8 mouse cellular contexts compared by ENCODE assay signal in genomic region chr16:35490231-35491070, GRCm38 (mm10). TPM values are rescaled to one million over a fixed set of nuclear protein-coding genes. Genes with fewer than 3 reads are reported as not detected.
DNase-seq lines count a peak whose midpoint lies in the region; ATAC-seq and TF ChIP-seq lines count a peak whose summit lies in the region.

Gene Pdia5, minus strand, starts transcription at chr16:35490873.

- no peaks in the 10 kb centered on the region for H3K4me1 ChIP-seq in forebrain, postnatal 0 days (ENCODE audit: insufficient read depth)
- H3K4me1 ChIP-seq in liver, embryonic 16.5 days (ENCODE audit: control insufficient read depth, low read depth, low read length), result no peaks in the 10 kb centered on the region; the same call in 1 of the 2 replicates
- H3K4me1 ChIP-seq in neural tube, embryonic 15.5 days, result peaks cover 27% of the 10 kb centered on the region

- peak; percentile 82 for DNase-seq in ES-CJ7 (ENCODE audit: low read depth, low spot score)
- DNase-seq in cerebellum, adult 11-12 months, result peak; percentile 91
- peak; percentile 84 for DNase-seq in forebrain, postnatal 0 days
- peak; percentile 85 for DNase-seq in heart, postnatal 25 days (ENCODE audit: low spot score)
- DNase-seq in layer of hippocampus, adult 11-12 months (ENCODE audit: low spot score), result peak; percentile 89
- DNase-seq in thymus, postnatal 14 days, result peak; percentile 14

- no peaks in the 10 kb centered on the region for H3K27me3 ChIP-seq in forebrain, postnatal 0 days (ENCODE audit: insufficient read depth, low read length)
- H3K27me3 ChIP-seq in liver, embryonic 16.5 days (ENCODE audit: control insufficient read depth, insufficient read depth, low read depth, low read length), result 0 out of 2 replicates have a peak, but pooled peaks cover 3% of the 10 kb centered on the region
- H3K27me3 ChIP-seq in neural tube, embryonic 15.5 days (replicated peaks), result no peaks in the 10 kb centered on the region

- intact Hi-C loops in heart, postnatal 25 days (cut with DNase I), result loop anchor here (5.0 kb wide), 1 partner anchor 128 kb away; the partner anchor contains the start of gene Sec22a

- peak within 1 kb of the TSS; percentile 52 for H3K9ac ChIP-seq in forebrain, postnatal 0 days
- H3K9ac ChIP-seq in liver, embryonic 16.5 days (ENCODE audit: low read depth, low read length), result peak within 1 kb of the TSS; percentile 58
- H3K9ac ChIP-seq in neural tube, embryonic 15.5 days (replicated peaks), result peak within 1 kb of the TSS; percentile 66

- 0 out of 2 replicates have a peak, but pooled peaks have one; percentile 7 for TF ChIP-seq CTCF in forebrain, postnatal 0 days (IDR thresholded peaks at IDR 0.05; ENCODE audit: low read depth)

- H3K4me3 ChIP-seq in forebrain, postnatal 0 days (ENCODE audit: low read depth, low read length), result peak within 1 kb of the TSS; percentile 73
- H3K4me3 ChIP-seq in liver, embryonic 16.5 days (ENCODE audit: low read depth, low read length), result peak within 1 kb of the TSS; percentile 67
- H3K4me3 ChIP-seq in neural tube, embryonic 15.5 days (replicated peaks), result peak within 1 kb of the TSS; percentile 89

- peak within 1 kb of the TSS; percentile 96 for H3K4me2 ChIP-seq in forebrain, postnatal 0 days (ENCODE audit: low read depth)
- H3K4me2 ChIP-seq in liver, embryonic 16.5 days (ENCODE audit: low read depth, low read length), result peak within 1 kb of the TSS; percentile 57
- H3K4me2 ChIP-seq in neural tube, embryonic 15.5 days, result peak within 1 kb of the TSS; percentile 97

- H3K27ac ChIP-seq in forebrain, postnatal 0 days (ENCODE audit: low read depth, low read length), result no peak within 1 kb of the TSS
- H3K27ac ChIP-seq in liver, embryonic 16.5 days (ENCODE audit: low read length), result peak within 1 kb of the TSS; percentile 26; the same call in 1 of the 2 replicates
- 0 out of 2 replicates have a peak within 1 kb of the TSS, but pooled peaks have one; percentile 37 for H3K27ac ChIP-seq in neural tube, embryonic 15.5 days (replicated peaks)

- H3K9me3 ChIP-seq in forebrain, postnatal 0 days (ENCODE audit: low read length), result no peaks in the 10 kb centered on the region
- no peaks in the 10 kb centered on the region for H3K9me3 ChIP-seq in liver, embryonic 16.5 days (replicated peaks; ENCODE audit: control insufficient read depth, low read length)
- H3K9me3 ChIP-seq in neural tube, embryonic 15.5 days (replicated peaks), result no peaks in the 10 kb centered on the region

- ATAC-seq in forebrain, postnatal 0 days, result peak; percentile 96
- peak; percentile 90 for ATAC-seq in liver, embryonic 16.5 days (ENCODE audit: low read depth)
- peak; percentile 96 for ATAC-seq in neural tube, embryonic 15.5 days (ENCODE audit: low FRiP score)

- no peaks in the 10 kb centered on the region for H3K36me3 ChIP-seq in forebrain, postnatal 0 days (ENCODE audit: insufficient read depth)
- no peaks in the 10 kb centered on the region for H3K36me3 ChIP-seq in liver, embryonic 16.5 days (ENCODE audit: control insufficient read depth, insufficient read depth)
- no peaks in the 10 kb centered on the region for H3K36me3 ChIP-seq in neural tube, embryonic 15.5 days

- WGBS in forebrain, postnatal 0 days, result under 1% methylated on average over 66 of the region's 66 CpGs
- under 1% methylated on average over 66 of the region's 66 CpGs for WGBS in liver, embryonic 16.5 days (ENCODE audit: insufficient replicate concordance)
- WGBS in neural tube, embryonic 15.5 days, result 0% methylated on average over 65 of the region's 66 CpGs

RNA-seq across cellular contexts. Expression of gene Pdia5, which starts in this region (rescaled TPM):
- 1.6 and 2.5 TPM in 2 replicates for total RNA-seq in forebrain, postnatal 0 days (2014; rRNA removed)
- polyA plus RNA-seq in forebrain, postnatal 0 days (2015; fragmentation: Nextera tagmentation; extraction: Ambion mirVana), result 8.7 and 8.8 TPM in 2 replicates
- total RNA-seq in heart, postnatal 25 days (2021), result 1 to 10 TPM; 5.7 to 7.0 TPM
- 63.8 and 65.5 TPM in 2 replicates for polyA plus RNA-seq in liver, embryonic 16.5 days (2015; fragmentation: Nextera tagmentation; extraction: Ambion mirVana)
- 15.2 and 19.6 TPM in 2 replicates for polyA plus RNA-seq in neural tube, embryonic 15.5 days (2015; fragmentation: Nextera tagmentation; extraction: Ambion mirVana)

Comparison
In these comparisons a context has a peak if more than half of its experiments do, and no peak if none do; other contexts are left out.
1. DNase-seq: peak in every context shown above with its lines; median percentile 91 in cerebellum, adult 11-12 months; 89 in layer of hippocampus, adult 11-12 months; 85 in heart, postnatal 25 days; 84 in forebrain, postnatal 0 days; 82 in ES-CJ7; 14 in thymus, postnatal 14 days.